Mouse (Mus musculus): Measurements from ENCODE around the gene Morc3.

- TF ChIP-seq POLR2A (IDR thresholded peaks at IDR 0.05; ENCODE audit: extremely low read depth, insufficient read depth, low read length) (no peak), CTCF (IDR thresholded peaks at IDR 0.05; ENCODE audit: extremely low read depth, insufficient read depth, low read length) (no peak)
Observed at GRCm38 (mm10) chr16:93839049-93839448, 7.1 kb downstream of the Morc3 start.

Data from cortical plate, adult 2 months (tissue).